Mouse (Mus musculus): ENCODE measurements around the gene Vmn2r41. TPM values are rescaled to one million over a fixed set of nuclear protein-coding genes. Genes with fewer than 3 reads are reported as not detected.
"Not testable (repeated sequence)": the region's sequence is repeated elsewhere in the genome, so short reads cannot be mapped to it uniquely, and the experiment has no call there.

Gene Vmn2r41
- polyA plus RNA-seq (2011; ENCODE audit: insufficient read length, low read depth, missing spikeins) = not detected in 2 replicates

GRCm38 (mm10) chr7:8161554-8161953 lies at the start of gene Vmn2r41:
Gene Vmn2r41, minus strand, starts transcription at chr7:8161654.
- not testable (repeated sequence) for H3K4me1 ChIP-seq (ENCODE audit: control insufficient read depth, insufficient read depth, low read length); H3K27ac ChIP-seq (ENCODE audit: insufficient read depth, low read length); H3K4me3 ChIP-seq (ENCODE audit: insufficient read depth, low read length)

GRCm38 (mm10) chr7:8200220-8200619 lies 38.8 kb upstream of the Vmn2r41 start, which contains the start of gene Vmn2r42:
Gene Vmn2r42, minus strand, starts transcription at chr7:8200320.
- not testable (repeated sequence) for H3K27ac ChIP-seq (ENCODE audit: insufficient read depth, low read length); H3K4me1 ChIP-seq (ENCODE audit: control insufficient read depth, insufficient read depth, low read length); H3K4me3 ChIP-seq (ENCODE audit: insufficient read depth, low read length)

GRCm38 (mm10) chr7:8092871-8093270 lies 68.6 kb downstream of the Vmn2r41 start:
- H3K4me1 ChIP-seq (ENCODE audit: control insufficient read depth, insufficient read depth, low read length); H3K27ac ChIP-seq (ENCODE audit: insufficient read depth, low read length); H3K4me3 ChIP-seq (ENCODE audit: insufficient read depth, low read length): not testable (repeated sequence)

Other genes starting within 250 kb of the Vmn2r41 start
- gene Vmn2r42, start 38.7 kb upstream of the Vmn2r41 start, polyA plus RNA-seq (2011; ENCODE audit: insufficient read length, low read depth, missing spikeins) = not detected in 2 replicates
- not detected in 2 replicates for gene Vmn2r43, start 98.9 kb upstream of the Vmn2r41 start, polyA plus RNA-seq (2011; ENCODE audit: insufficient read length, low read depth, missing spikeins)
- not detected in 2 replicates for gene Vmn2r44, start 221.7 kb upstream of the Vmn2r41 start, polyA plus RNA-seq (2011; ENCODE audit: insufficient read length, low read depth, missing spikeins)

Data from embryonic fibroblast, embryonic 13.5 days (primary cell).